Mouse (Mus musculus) lung, embryonic 16.5 days (tissue): Measurements from ENCODE around the gene Clstn1. TPM values are rescaled to one million over a fixed set of nuclear protein-coding genes. Genes with fewer than 3 reads are reported as not detected.
A peak's percentile ranks its signal among the peaks of the same experiment; 100 is the strongest.

Experiments
- ATAC-seq: fragments of 200-750 bp; cut with Nextera tagmentation; 2 replicates; pipeline ENCODE4 v1.8.0; 2017; ENCODE audit warnings: low read depth, mild to moderate bottlenecking, moderate library complexity
- H3K27ac ChIP-seq: fragments of 300-500 bp; sonication (generic); 2 replicates; pipeline ENCODE4 v1.5.1; 2014; ENCODE audit warnings: mild to moderate bottlenecking, control low read depth, low read length
- H3K27me3 ChIP-seq: fragments of 300-500 bp; sonication (generic); 2 replicates; pipeline ENCODE4 v1.6.1; 2014; ENCODE audit warnings: low read depth, low read length, mixed read lengths; ENCODE audit not compliant: control insufficient read depth, insufficient read depth
- H3K36me3 ChIP-seq: fragments of 300-500 bp; sonication (generic); 2 replicates; pipeline ENCODE4 v1.6.1; 2014; ENCODE audit warnings: low read length; ENCODE audit not compliant: control insufficient read depth, insufficient read depth
- H3K4me1 ChIP-seq: fragments of 300-500 bp; sonication (generic); replicated peaks from 2 replicates; pipeline ENCODE4 v1.6.1; 2014; ENCODE audit warnings: low read length, mixed read lengths; ENCODE audit not compliant: control insufficient read depth, insufficient read depth
- H3K4me2 ChIP-seq: fragments of 300-500 bp; sonication (generic); 2 replicates; pipeline ENCODE4 v1.6.1; 2014; ENCODE audit warnings: low read depth, low read length, control low read depth
- H3K4me3 ChIP-seq: fragments of 300-500 bp; sonication (generic); 2 replicates; pipeline ENCODE4 v1.5.1; 2014; ENCODE audit warnings: mild to moderate bottlenecking, low read length, control low read depth
- H3K9ac ChIP-seq: fragments of 300-500 bp; sonication (generic); 2 replicates; pipeline ENCODE4 v1.6.1; 2014; ENCODE audit warnings: low read length, control low read depth
- H3K9me3 ChIP-seq: fragments of 300-500 bp; sonication (generic); 2 replicates; pipeline ENCODE4 v1.6.1; 2016; ENCODE audit warnings: low read length; ENCODE audit not compliant: control insufficient read depth
- WGBS: fragments of 180-500 bp; shearing (Covaris S2); extraction: QIAGEN DNeasy Blood & Tissue Kit; methylation state at CpG from one replicate; pipeline ENCODE4 v1.1.7; 2014; 5-methylcytosine and 5-hydroxymethylcytosine counted together
- microRNA-seq: library from miRNA; unstranded; fragments of <30 nt; microRNA quantifications from one replicate; pipeline ENCODE4, GENCODE M21; 2016
- polyA plus RNA-seq: library from polyadenylated mRNA; unstranded; fragments of >200 nt; fragmentation: Nextera tagmentation; extraction: Ambion mirVana; gene quantifications from 2 replicates; pipeline ENCODE4 v1.2.1, GENCODE M21; 2015

Clstn1 gene
- polyA plus RNA-seq, 1 experiment from 2014 or later, result 13.6 TPM

DNA sequence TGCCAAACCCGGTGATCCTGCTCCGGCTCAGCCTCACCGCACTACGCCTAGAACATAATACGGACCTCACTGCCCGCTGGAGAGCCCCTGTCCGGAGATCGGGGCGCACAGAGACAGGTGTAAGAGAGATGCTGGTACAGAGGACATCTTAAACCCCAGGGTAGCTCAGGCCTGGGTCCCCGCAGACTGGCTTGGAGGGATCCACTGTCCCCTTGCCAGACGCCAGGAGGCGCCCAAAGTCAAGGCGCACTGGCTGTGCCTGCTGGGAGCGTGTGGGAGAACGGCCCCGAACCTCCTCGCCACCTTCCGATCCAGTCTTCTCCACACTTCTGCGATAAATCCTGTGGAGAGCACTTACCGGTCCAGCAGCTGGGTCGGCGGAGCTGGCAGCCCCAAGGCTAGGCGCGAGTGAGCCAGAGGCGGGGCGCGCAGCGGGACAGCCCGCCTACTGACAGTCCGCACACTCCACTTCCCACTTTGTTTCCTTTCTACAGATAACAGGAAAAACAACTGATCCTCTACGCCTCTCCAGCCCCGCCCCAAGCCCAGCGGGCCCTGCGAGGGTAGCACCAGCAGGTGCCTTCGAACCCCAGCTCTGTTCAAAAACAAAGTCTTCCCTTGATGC is 112.0 kb downstream of the Clstn1 start:
- Histone ChIP-seq H3K9me3 (no peaks in the 10 kb centered on the region), H3K4me2 (peak overlapping the region; percentile 73), H3K9ac (peak overlapping the region; percentile 40), H3K27ac (no peak overlapping the region), H3K27me3 (no peaks in the 10 kb centered on the region), H3K4me1 (no peaks in the 10 kb centered on the region; the same call in 1 of the 2 replicates), H3K36me3 (no peaks in the 10 kb centered on the region), H3K4me3 (peak overlapping the region; percentile 47)
- peak; percentile 83 for ATAC-seq
- 2% methylated on average over 35 of the region's 35 CpGs for WGBS

Small RNA genes within 50 kb of the gene (microRNA-seq; reads per million reads assigned to microRNA genes)
- gene Mir5616 (0.59 reads per million), gene Mir7023 (not detected)

Other genes starting within 250 kb of the Clstn1 start
- 30.9 and 33.8 TPM in 2 replicates for gene Ube4b, start 159.7 kb upstream of the Clstn1 start, polyA plus RNA-seq
- 2.0 and 3.4 TPM in 2 replicates for gene Rbp7, start 131.5 kb upstream of the Clstn1 start, polyA plus RNA-seq
- 0.49 and 0.53 TPM in 2 replicates for gene Tmem274, start 109.1 kb upstream of the Clstn1 start, polyA plus RNA-seq
- gene Nmnat1, start 101.3 kb upstream of the Clstn1 start, polyA plus RNA-seq, result 10.3 and 11.9 TPM in 2 replicates
- gene Lzic, start 101.2 kb upstream of the Clstn1 start, polyA plus RNA-seq, result 35.2 and 40.7 TPM in 2 replicates
- gene Ctnnbip1, start 68.2 kb upstream of the Clstn1 start, polyA plus RNA-seq, result 57.5 and 59.7 TPM in 2 replicates
- gene Pik3cd, start 116.1 kb downstream of the Clstn1 start, polyA plus RNA-seq, result 5.7 and 5.9 TPM in 2 replicates
- gene Tmem201, start 151.6 kb downstream of the Clstn1 start, polyA plus RNA-seq, result 22.1 and 26.0 TPM in 2 replicates
- gene Slc25a33, start 187.8 kb downstream of the Clstn1 start, polyA plus RNA-seq, result 5.8 TPM in 2 replicates